Mouse (Mus musculus) neutrophil, adult 5-6 weeks (primary cell): ENCODE measurements around the gene Fgfr2. TPM values are rescaled to one million over a fixed set of nuclear protein-coding genes. Genes with fewer than 3 reads are reported as not detected.
"Not testable (repeated sequence)": the region's sequence is repeated elsewhere in the genome, so short reads cannot be mapped to it uniquely, and the experiment has no call there.

Source experiments
- ATAC-seq: fragments of 151-379, 151-347 bp; 2 replicates; pipeline ENCODE4 v1.8.0; 2017; ENCODE audit warnings: mild to moderate bottlenecking, moderate TSS enrichment; ENCODE audit not compliant: insufficient number of reproducible peaks, poor library complexity, low FRiP score, severe bottlenecking; ENCODE audit errors: extremely low read depth
- total RNA-seq: library from RNA; stranded (forward); fragments of 200-1000 nt; gene quantifications from 2 replicates; pipeline ENCODE4 v1.2.3, GENCODE M21; 2017

Fgfr2 gene
- total RNA-seq, 1 experiment from 2014 or later = not detected

DNA sequence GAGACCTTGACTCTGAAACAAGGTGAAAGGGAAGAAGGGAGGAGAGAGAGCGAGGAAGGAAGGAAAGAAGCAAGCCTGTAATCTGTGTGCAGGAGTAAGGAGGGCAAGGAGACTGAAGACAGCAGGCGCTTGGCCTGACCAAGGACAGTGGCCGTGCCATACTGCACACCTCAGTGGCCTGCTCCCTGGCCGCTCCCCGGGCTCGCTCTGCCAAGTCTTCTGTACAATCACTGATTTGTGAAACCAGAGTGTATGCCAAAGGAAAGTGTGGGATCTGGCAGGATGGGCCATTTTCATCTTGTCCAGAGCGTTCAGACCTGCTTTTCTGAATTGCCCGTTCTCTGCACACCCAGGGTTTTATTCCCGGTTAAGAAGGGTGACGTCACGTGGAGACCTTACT is 441.9 kb downstream of the Fgfr2 start:
- no peak for ATAC-seq

GRCm38 (mm10) chr7:132679549-132679948 is 443.6 kb downstream of the Fgfr2 start:
- ATAC-seq = no peak

GRCm38 (mm10) chr7:132679117-132679516 is 444.0 kb downstream of the Fgfr2 start:
- no peak for ATAC-seq

DNA sequence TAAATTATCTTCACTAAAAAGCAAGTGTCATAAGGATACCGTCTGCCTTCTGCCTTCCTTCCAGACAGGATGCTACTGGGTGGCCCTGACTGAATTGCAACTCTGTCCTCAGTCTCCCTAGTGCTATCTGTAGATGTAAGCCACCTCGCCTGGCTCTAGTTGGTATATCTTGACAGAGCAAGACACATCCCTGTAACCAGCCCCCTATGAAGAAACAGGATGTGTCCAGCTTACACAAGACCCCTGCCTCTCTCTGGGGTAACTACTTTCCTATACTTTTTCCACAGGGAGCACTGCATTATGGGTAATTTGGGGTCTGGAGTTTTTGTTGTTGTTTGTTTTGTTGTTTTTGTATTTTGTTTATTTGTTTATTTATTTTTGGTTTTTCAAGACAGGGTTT is 447.2 kb downstream of the Fgfr2 start:
- no peak for ATAC-seq

DNA sequence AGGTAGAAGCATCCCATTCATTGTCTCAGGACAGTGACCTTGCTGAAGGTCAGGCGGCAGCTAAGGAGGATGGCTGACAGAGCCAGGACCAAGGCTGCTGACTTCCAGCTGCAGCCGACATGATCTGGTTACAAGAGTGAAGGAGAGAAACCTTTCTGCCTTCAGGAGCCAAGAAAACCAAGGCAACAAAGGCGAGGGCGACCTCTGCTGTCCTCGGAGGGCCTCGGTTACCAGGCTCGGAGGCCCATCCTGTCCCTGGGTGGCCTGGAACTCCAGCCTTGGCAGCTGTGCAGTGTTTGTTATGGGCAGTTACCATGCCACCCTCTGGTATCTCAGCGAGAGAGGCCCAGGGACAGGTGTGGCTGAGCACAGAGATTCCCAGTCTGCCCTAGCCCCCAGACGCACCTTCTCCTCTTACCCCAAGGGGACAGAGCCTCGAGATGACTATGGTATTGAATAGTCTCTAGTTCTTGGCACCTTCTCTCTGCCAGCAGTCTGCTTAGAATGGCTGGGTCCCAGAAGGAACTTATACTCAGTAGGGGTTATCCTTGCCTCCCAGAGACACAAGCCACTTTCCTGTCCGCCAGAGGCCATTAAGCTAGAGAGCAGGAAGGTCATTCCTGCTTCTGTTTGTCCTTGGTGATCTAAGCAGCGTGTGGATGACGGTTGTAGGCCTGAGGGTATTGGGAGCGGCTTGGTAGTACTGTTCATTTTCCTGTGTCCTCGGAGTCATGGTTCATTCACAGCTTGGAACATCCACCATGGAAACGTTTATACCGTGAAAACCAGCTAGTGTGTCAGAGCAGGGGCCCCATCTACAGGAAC is 449.0 kb downstream of the Fgfr2 start:
- no peak for ATAC-seq

DNA sequence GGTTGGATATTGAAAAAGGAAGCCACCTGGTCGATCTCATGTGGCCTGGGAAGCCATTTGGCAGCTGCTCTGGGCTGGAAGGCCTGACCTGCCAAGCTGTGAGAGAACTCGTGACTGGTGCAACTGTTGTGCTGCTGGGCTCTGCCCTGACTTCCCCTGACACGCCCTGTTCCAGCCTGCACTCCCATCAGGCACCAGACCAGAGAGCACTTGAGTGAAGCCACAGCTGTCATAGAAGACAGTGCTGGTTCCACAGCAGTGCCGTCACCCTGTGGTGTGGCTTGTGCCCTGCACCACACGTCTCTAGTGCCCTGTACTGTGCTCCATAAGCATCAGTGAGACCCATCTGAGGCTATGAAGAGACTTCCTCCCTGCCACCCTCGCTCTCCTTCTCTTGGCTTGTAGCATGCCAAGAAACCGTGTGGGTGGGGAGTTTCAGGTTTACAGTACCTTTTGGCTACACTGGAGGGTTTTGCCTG is 450.6 kb downstream of the Fgfr2 start:
- peak; percentile 88 for ATAC-seq

DNA sequence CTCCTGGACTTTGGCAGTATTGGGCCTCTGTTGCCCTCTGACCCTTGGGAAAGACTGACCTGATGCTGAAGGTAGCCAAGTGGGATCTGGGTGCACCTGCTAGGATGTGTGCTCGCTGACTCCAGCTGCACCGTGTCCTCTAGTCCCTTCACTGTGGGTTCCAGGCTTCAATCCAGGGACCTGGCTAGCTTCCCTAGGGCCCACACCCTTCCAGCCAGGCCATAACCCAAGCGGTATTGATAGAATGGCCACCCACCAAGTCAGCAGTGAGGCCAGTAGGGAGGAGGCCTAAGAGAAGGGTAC is 452.3 kb downstream of the Fgfr2 start:
- no peak for ATAC-seq

DNA sequence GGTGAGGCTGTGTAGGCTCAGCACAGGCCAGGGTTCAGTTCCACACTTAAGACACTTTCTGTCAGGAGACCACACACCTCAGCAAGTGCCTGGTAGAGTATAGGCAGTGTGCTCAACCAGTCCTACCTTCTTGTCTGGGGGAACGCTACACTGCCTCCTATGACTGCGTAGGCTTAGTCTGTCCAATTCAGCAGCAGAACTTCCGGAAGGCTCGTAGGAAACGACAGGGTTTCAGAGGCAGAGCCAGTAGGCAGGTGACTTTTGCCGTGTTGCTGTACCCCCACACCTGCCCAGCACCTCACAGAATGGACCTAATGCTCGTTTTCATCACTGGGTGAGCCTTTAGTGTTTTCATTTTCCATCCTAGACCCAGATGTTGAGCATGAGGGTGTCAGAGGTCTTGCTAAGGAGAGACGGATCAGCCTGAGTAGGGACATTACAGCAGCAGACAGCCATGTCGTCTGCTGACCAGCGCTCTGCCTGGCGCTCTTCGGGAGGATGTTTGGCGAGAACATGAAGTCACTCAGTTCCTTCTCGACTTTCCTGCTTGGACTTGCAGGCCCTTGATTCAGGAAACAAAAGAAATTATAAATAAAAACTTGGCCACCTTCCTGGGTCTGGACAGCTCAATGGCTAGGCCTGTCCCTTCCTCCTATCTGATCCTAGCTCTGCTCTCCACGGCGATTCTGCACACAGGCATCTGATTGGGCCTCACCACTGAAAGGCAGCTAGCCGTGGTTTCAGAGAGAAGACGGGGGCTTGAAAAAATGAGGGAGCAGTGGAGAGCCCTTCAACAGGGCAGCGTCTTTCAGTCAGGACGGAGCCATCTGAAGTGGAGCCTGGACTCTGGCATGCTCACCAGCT is 452.9 kb downstream of the Fgfr2 start:
- ATAC-seq = no peak

DNA sequence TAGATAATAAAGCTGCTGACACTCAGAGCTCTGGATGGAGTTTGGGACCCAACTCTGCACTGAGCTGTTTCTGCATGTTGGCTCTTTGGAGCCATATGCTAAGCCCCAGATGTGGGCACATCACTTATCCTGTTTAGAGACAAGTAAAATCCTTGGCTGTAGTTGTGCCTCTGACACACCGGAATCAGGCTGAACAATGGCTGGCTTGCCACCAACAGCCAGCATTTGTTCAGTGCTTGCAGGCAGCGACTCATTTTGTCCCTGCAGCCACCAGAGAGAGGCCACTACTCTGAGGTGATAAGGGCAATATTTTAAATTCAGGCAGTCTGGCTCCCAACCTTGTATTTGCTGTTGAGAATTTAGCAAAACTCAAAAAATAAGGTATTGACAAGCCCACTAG is 454.5 kb downstream of the Fgfr2 start:
- no peak for ATAC-seq

- no peak for ATAC-seq
Observed at GRCm38 (mm10) chr7:132666516-132666915, 456.6 kb downstream of the Fgfr2 start.

DNA sequence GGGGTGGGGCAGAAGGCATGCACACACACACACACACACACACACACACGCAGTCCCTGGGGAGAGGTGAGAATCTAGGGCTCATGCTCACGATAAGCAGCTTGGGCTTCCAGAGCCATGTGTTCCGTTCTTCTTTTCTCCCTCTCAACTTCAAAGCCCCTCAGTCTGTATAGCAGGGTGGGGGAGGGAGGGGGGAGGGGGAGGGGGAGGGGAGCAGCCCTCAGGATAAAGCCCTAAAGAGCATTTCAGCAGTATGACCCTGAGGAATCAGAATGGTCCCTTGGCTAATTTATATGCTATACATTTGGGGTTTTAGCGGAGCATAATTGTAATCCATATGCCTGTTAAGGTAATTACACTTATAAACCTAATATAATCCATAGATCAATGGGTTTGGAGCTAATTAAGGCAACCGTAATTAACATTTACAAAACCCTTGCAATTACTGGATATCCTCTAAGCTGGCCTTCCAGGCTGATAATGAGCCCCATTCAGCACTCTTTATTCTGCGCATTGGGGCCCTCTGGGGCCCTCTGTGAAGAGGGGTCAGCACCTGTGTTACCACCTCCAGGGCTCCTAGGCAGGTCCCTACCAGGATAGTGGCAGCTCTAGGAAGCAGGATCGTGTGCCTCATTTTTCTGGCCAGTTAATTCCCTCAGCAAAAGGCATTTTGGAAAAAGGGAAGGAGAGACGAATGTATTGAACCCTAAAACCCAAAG is 457.3 kb downstream of the Fgfr2 start:
- no peak for ATAC-seq

- ATAC-seq = no peak
Observed at GRCm38 (mm10) chr7:132664815-132665214, 458.3 kb downstream of the Fgfr2 start.

GRCm38 (mm10) chr7:132662831-132663230 is 460.3 kb downstream of the Fgfr2 start:
- not testable (repeated sequence) for ATAC-seq

DNA sequence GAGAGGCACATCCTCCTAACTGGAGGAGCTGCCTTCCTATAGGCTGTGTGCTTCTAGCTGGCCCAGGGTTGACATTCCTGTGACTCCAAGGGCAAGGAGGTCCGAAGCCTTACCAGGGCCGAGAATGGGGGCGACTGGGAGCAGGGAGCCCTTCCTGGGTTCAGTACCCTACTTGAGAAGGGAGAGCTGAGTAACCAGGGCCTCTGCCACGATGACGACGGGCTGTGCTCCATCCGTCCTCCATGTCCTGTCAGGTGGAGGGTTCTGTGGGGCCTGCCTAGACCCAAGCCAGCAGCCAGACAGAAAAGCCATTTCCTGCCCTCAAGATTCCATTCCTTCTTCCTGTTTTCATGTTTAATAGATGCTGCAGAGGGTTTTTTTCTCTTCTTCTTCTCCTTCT is 463.5 kb downstream of the Fgfr2 start:
- no peak for ATAC-seq

DNA sequence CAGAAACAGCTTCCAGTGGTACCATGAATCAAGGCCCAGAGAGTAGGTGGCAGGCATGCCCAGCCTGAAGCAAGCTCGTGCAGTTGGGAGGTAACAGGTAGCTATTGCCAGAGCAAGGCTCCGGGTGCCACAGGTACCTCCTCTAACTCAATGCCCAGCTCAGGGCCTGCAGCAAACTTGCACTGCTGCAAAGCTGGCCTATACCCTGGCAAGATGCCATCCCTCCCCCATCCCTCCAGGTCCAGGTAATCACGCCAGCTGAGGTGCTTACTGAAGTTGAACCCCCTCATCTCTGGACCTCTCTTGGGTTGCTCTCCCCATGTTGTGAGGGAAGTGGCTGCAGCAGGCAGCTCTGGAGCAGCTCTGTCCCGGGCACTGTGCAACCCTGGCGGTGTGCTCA is 464.5 kb downstream of the Fgfr2 start:
- ATAC-seq = no peak

DNA sequence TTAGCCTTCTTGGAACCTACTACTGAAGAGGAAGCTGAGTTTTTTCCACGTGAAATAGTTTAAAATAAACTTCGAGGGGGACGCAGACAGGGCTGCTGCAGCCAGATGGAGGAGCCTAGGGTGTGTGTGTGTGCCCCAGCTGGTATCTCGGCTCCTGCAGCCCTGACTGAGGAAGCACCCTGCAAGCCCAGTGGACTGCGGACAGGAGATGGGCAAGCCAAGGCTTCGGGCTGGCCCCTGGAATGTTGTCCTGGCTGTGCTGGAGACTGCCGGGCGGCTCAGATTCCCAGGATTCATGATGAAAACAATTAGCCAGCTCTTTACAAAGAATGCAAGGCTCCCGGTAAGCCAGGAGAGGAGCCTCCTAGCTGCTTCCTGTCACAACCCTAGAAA is 465.1 kb downstream of the Fgfr2 start:
- no peak for ATAC-seq

DNA sequence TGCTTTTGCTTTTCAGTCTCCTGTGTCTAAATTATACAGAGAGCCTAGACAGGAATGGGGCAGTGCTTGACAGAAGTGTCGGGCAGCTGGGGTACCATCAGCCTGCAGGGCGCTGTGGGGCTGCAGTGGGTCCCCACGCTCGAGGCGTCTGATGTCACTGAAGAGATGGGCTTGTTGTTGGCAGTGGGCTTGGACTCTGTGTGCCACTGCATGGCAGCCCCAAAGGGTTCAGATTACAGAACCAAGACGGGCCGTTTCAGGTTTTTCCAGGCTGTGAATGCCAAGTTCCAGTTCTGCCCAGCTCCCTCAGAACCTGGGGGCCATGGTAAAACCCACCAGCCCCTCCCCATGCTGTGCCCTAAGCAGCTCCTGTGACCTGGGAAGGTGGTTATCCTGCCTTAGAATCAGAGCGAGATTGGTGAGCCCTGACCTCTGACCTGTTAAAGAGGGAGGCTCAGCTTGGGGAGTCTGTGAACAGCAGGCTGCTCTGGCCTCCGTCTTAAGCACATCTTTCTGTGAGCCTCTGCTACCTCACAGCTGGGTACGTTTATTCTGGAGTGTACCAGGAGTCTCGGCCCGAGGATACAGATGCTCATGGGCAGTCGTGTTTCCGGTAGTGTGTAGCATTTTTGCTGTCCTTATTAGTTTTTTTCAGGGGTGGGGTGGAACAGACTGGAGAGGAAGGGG is 465.6 kb downstream of the Fgfr2 start:
- no peak for ATAC-seq

DNA sequence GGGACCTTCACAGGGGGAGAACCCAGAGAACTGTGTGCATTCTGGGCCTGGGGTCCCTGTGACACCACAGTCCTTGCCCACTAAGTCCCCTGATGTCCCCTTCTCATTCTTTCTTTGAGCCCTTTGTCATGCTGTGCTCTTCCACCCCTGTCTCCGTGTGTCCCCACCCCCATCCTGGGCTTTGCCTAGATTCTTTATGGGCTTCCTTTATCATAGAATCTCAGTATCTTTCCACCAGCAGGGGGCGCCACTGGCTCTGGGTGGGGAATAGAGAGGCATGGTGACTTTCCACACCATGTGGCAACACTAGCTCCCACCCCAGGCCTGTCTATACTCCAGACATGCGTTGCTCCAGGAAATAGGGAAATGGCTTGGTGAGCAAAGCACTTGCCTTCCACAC is 466.6 kb downstream of the Fgfr2 start:
- peak; percentile 48 for ATAC-seq

DNA sequence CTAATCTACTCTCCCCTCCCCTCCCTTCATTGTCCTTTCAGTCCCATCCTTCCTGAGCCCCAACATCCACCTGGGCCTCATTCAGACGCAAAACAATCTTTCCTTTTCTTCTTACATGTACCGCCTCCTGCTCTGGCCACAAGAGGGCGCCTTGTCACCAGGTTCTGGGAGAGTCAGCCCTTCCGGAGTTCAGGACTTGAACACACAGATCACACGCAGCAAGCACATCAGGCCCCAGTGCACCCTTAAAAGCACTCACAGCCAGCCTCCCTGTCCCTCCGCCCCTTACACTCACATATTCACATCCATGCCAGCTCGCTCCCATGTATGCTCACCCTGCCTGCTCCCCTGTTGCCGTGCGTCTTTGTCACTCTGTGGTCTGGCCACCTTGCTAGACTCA is 467.1 kb downstream of the Fgfr2 start:
- ATAC-seq = peak; percentile 87
